Mouse (Mus musculus) left cerebral cortex, adult 9 months (tissue): ENCODE results near the gene Chga.

Experiments
- DNase-seq, 2 experiments: peaks; one replicate each; pipeline ENCODE4 v3.0.0; 2022; ENCODE audit warnings: low spot score in 2 of 2

The Chga gene

GRCm38 (mm10) chr12:102554721-102555516, at the start of gene Chga:
Gene Chga, plus strand, starts transcription at chr12:102554969.
- DNase-seq = peak in 1 of 2 experiments; percentile 76

DNA sequence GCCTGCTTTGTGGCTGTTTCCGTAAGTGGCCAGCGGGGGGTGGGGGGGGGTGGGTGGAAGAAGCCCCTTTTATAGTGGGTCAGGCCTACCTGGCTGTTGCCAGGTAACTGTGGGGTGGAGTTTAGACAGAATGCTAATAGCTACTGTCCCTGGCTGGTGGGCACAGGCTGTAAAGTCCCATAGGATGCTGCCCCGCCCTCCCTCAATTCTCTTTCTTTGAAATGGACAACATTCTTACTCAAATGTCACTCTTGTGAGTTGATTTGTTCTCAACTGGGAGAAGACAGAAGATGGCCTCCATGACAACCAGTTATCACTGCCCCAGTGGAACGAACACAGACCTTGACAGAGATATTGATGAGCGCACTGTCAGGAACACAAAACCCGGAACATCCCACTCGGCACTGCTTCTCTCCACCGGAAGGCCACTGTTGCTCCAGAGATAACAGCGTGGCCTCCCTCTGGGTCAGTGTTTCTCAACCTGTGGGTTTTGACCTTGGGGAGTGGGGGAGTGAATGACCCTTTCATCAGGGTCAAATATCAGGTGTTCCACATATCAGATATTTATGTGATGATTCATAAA, 49.5 kb upstream of the Chga start:
- no peak for DNase-seq

DNA sequence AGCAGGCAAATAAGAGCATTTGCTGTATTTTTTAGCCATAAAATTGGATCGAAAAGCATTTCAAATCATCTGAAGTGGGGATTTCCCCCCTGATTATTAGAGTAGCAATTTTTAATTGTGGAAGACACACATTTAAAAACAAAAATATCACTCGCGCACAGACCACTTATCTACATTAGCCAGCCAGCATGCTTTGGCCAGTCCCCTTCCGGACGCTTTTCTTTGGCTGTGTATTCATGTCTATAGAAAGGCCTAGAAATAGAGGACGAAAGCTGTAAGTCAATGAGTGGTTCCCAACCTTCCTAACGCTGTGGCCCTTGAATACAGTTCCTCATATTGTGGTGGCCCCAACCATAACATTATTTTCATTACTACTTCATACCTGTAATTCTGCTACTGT, 48.8 kb upstream of the Chga start:
- no peak for DNase-seq

GRCm38 (mm10) chr12:102511363-102511762, 43.4 kb upstream of the Chga start:
- DNase-seq = peak in 1 of 2 experiments; percentile 32

DNA sequence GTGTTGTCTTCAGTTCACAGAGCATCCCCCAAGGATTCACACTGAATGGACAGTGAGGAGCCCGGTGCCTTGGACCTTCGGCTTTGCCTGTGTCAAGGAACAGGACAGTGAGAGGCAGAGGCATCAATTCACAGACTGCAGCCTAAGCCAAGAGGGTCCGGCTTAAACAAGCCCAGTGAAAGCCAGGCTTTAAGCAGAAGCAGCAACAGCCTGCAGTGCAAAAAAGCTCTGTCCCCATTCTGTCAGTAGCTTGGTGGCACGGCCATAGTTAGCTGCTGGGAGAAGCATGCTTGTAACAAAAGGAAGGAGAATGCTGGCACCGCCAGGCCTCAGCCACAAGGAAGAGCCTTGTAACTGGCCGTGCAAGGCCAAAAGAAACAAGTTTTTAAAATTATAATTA, 40.6 kb upstream of the Chga start:
- no peak for DNase-seq

- no peak for DNase-seq
Observed at GRCm38 (mm10) chr12:102514751-102515150, 40.0 kb upstream of the Chga start.

DNA sequence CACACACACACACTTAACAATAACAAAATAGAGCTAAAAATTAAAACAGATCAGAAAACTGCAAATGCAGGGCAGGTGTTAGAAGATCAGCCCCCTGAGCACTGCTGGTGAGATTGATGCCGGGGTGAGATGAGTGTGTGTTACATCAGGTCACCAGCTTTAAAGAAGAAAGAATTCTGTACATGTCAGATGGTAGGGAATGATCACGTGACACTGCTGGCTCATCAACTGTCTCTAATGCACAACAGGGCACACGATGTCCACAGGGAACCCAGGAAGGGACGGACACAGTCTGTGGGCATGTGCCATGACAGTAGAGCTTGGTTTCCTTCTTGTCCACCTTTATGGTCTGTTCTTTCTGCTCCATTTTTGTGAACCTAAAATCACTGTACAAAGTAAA, 38.6 kb upstream of the Chga start:
- DNase-seq = no peak

- no peak for DNase-seq
Observed at GRCm38 (mm10) chr12:102517647-102518046, 37.1 kb upstream of the Chga start.

DNA sequence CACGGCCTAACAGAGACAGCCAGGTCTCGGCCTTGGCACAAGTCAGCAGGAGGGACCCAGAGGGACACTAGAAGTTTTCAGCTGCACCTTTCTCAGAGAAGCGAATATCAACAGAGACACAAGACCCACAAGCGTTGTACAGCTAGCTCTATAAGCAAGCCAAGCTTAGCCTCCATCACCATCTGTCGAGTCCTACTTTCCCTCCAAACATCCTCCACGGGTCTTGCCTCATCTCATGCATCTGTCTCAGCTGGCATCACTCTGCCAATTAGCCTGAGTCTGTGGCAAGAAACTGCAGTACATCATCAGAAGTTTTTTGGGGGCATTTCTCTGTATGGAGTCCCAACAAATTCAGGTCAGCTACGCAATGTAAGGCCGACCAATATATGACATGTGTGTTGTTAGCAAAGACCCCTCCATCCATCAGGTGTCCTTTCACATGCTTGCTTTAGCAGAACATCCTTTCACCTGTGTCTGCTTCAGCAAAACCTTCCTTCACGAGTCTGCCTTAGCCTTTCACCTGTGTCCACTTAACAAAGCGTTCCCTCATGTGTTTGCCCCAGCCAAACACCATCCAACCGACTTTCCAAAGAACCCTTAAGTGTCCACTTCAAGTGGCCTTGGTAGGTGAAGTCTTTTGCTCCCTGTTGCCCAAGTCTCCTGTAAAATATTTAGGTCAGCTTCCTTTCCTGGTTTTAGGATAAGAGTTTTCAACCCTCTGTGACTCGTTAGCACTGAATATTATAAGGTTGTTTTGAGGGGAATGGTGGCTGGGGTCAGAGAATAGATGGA, 34.6 kb upstream of the Chga start:
- DNase-seq = no peak

DNA sequence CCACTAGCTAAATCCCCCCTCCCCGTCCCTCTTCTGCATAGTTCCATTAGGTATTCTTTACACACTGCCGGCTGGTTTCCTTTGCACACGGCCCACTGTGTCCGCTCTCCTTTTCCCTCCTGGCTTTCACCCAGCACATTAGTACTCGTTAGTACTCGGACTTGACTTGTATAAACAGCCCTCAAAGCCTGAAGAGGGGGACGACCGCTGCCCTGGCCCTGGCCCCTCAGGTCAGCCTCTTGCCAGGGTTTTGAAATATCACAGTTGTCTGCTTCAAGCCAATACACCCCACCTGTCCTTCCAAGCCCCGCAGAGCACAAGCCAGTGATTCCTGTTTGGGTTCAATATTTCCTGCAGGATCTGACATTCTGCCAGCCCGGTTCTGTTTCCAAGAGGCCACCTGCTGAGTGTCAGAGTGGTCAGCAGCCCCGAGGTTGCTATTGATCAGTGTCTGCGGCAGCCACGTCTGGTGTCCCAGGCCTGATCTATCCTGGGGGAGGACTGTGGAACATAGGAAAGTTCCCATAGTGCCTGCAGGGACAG, 32.9 kb upstream of the Chga start:
- DNase-seq = no peak

GRCm38 (mm10) chr12:102524216-102524615, 30.6 kb upstream of the Chga start:
- DNase-seq = no peak

DNA sequence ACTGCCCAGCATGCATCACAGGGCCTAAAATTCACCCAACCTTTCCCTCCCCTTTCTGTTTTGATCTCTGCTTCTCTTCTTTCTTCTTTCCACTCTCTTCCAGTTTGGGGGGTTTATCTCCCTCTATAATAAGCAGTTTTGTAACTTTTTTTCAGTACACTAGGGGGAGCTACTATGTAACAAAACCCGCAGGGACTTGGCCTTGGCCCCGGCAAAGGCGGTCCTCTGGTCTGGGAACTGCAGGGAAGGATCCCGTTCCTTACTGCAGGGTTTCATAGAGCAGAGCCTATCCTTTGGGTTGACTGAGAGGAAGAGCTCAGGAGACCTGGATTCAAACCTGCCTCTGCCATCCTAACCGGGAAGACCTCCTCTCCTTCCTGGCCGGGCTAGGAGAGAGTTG, 30.0 kb upstream of the Chga start:
- no peak for DNase-seq

- DNase-seq = no peak
Observed at GRCm38 (mm10) chr12:102527989-102528388, 26.8 kb upstream of the Chga start.

GRCm38 (mm10) chr12:102535796-102536195, 19.0 kb upstream of the Chga start:
- no peak for DNase-seq

DNA sequence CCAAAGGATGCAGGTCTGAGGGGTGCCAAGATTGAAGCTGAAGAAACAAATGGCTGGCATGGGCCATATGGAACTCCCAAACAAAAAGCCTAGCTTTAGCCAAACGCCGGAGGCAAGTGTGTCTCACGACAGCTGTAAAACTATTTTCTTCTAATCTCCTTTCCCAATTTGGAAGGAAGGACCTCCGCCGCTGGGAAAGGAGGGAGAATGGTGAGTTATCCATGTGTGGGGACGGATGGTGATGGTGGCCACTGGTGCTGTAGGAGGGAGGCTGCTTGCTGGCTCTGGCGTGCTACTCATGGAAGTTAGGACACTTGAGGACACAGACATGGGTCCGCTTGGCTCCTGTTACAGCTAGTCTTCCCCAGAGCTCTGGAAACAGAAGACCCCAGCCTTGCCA, 14.5 kb upstream of the Chga start:
- DNase-seq = no peak

DNA sequence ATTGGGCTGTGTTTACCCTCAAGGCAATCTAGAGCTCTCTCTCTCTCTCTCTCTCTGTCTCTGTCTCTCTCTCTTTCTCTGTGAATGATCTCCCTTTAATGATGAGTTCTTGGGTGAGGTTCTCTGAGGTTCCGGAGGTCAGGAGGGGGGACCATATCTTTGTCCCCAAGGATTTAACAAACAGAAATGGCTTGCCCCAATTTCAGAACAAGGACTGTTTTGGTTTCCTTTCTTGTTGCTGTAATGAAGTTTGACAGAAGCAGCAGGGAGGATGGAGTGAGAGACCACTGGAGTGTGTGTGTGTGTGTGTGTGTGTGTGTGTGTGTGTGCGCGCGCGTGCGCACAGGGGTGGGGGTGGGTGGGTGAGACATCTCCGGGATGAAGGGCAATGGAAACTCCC, 13.6 kb upstream of the Chga start:
- no peak for DNase-seq

GRCm38 (mm10) chr12:102545122-102545521, 9.6 kb upstream of the Chga start:
- DNase-seq = no peak

GRCm38 (mm10) chr12:102550529-102550928, 4.2 kb upstream of the Chga start:
- no peak for DNase-seq

- DNase-seq = no peak
Observed at GRCm38 (mm10) chr12:102551186-102551585, 3.6 kb upstream of the Chga start.

DNA sequence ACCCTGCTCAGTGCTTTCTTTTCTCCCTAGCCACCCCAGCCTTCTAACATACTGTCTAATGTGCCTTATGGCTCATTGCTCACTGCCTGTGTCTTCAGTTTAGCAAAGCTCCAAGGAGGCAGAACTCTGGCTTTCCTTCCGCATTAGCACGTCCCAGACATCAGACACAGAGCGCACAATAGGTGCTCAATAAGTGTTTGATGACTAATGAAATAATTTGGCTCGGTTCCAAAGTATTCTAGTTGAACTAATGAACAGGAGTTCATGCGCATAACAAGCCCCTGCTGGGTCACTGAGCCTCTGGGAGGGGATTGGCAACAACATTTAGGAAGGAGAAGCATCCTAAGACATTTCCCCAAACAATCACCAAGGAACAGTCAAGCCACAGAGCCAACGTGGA, 2.8 kb upstream of the Chga start:
- no peak for DNase-seq

DNA sequence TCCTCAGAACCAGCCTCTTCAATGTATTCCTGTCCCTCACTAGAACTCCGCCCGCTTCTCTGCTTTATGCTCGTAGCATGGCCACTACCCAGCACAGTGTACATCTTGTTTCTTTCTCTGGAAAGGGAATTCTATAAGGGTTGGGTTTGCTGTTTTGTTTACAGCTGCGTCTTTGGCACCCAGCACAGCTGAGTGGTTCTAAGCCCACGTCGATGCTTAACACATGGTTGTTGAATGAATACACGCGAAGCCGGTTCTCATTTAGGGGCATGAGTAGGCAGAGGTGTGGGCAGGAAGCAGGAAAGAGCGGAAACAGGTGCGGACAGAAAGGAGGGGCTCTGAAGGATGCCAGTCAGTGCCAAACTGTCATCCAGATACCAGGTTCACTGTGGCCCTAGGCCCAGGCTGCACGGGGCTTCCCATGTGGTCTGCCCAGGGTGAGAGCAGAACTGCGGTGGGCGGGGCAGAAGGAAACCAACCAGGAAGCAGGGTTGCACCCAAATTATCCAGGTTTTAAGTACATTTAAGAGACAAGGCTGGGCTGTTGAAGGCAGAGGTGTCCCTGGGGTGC, 979 bp upstream of the Chga start:
- DNase-seq = peak in 1 of 2 experiments; percentile 41

GRCm38 (mm10) chr12:102555850-102556249, 1.1 kb downstream of the Chga start:
- peak in 1 of 2 experiments; percentile 40 for DNase-seq
